Mouse (Mus musculus) megakaryocyte, embryonic 14.5 days (primary cell): ENCODE results near the gene Gm49322. TPM values are rescaled to one million over a fixed set of nuclear protein-coding genes. Genes with fewer than 3 reads are reported as not detected.

Source experiments
- H3K27me3 ChIP-seq: replicated peaks from 2 replicates; pipeline ENCODE3; 2012; ENCODE audit warnings: inconsistent platforms
- H3K36me3 ChIP-seq: replicated peaks from 2 replicates; pipeline ENCODE3; 2012; ENCODE audit warnings: low read length, inconsistent platforms, mixed read lengths
- H3K4me1 ChIP-seq: 2 replicates; pipeline ENCODE4 v1.6.1; 2012; ENCODE audit warnings: inconsistent platforms
- H3K4me3 ChIP-seq: replicated peaks from 2 replicates; pipeline ENCODE3; 2012; ENCODE audit warnings: moderate library complexity, mild to moderate bottlenecking, inconsistent platforms
- H3K9me3 ChIP-seq: 2 replicates; pipeline ENCODE4 v1.6.1; 2012; ENCODE audit warnings: inconsistent platforms
- FLI1 ChIP-seq: IDR thresholded peaks from 2 replicates; pipeline ENCODE4 v1.6.1; 2012; ENCODE audit warnings: low read length, inconsistent platforms, mixed read lengths
- GATA1 ChIP-seq: IDR thresholded peaks from 3 replicates; pipeline ENCODE4 v1.6.1; 2012; ENCODE audit warnings: mixed read lengths, low read length, inconsistent platforms, borderline replicate concordance
- polyA plus RNA-seq: library from polyadenylated mRNA; stranded (reverse); fragments of >175 nt; gene quantifications from 2 replicates; pipeline ENCODE4 v1.2.3, GENCODE M21; 2012; ENCODE audit warnings: low replicate concordance; ENCODE audit not compliant: insufficient read depth

Gene Gm49322
- polyA plus RNA-seq, 1 experiment = not detected

- Histone ChIP-seq H3K4me3 (peak overlapping the region; percentile 77), H3K27me3 (no peaks in the 10 kb centered on the region), H3K4me1 (peaks cover 81% of the 10 kb centered on the region), H3K9me3 (no peaks in the 10 kb centered on the region), H3K36me3 (peaks cover 71% of the 10 kb centered on the region)
- TF ChIP-seq FLI1 (no peak), GATA1 (no peak)
Observed at GRCm38 (mm10) chr10:80610116-80610785, 4.4 kb downstream of the Gm49322 start.

GRCm38 (mm10) chr10:80611024-80611423 is 5.2 kb downstream of the Gm49322 start:
- Histone ChIP-seq H3K27me3 (no peaks in the 10 kb centered on the region), H3K4me3 (peak overlapping the region; percentile 77), H3K9me3 (no peaks in the 10 kb centered on the region), H3K36me3 (peaks cover 76% of the 10 kb centered on the region), H3K4me1 (peaks cover 84% of the 10 kb centered on the region)
- TF ChIP-seq FLI1 = no peak
- no peak for TF ChIP-seq GATA1

GRCm38 (mm10) chr10:80611905-80612304 is 6.1 kb downstream of the Gm49322 start:
- H3K9me3 ChIP-seq = no peaks in the 10 kb centered on the region
- H3K4me1 ChIP-seq = peaks cover 82% of the 10 kb centered on the region
- peaks cover 72% of the 10 kb centered on the region for H3K36me3 ChIP-seq
- no peak overlapping the region for H3K4me3 ChIP-seq
- TF ChIP-seq FLI1 (no peak), GATA1 (no peak)
- H3K27me3 ChIP-seq = no peaks in the 10 kb centered on the region

GRCm38 (mm10) chr10:80613821-80614220 is 8.0 kb downstream of the Gm49322 start:
- Histone ChIP-seq H3K27me3 (no peaks in the 10 kb centered on the region), H3K4me1 (peaks cover 77% of the 10 kb centered on the region), H3K4me3 (no peak overlapping the region), H3K9me3 (no peaks in the 10 kb centered on the region), H3K36me3 (peaks cover 56% of the 10 kb centered on the region)
- no peak for TF ChIP-seq GATA1
- no peak for TF ChIP-seq FLI1

GRCm38 (mm10) chr10:80614351-80614750 is 8.5 kb downstream of the Gm49322 start:
- TF ChIP-seq GATA1 = no peak
- no peak for TF ChIP-seq FLI1
- no peaks in the 10 kb centered on the region for H3K27me3 ChIP-seq
- H3K4me1 ChIP-seq = peaks cover 73% of the 10 kb centered on the region
- H3K4me3 ChIP-seq = no peak overlapping the region
- peaks cover 50% of the 10 kb centered on the region for H3K36me3 ChIP-seq
- no peaks in the 10 kb centered on the region for H3K9me3 ChIP-seq

GRCm38 (mm10) chr10:80618181-80618580 is 12.4 kb downstream of the Gm49322 start:
- Histone ChIP-seq H3K4me1 (peaks cover 64% of the 10 kb centered on the region), H3K9me3 (no peaks in the 10 kb centered on the region), H3K27me3 (no peaks in the 10 kb centered on the region), H3K4me3 (peak overlapping the region; percentile 56), H3K36me3 (peaks cover 35% of the 10 kb centered on the region)
- TF ChIP-seq FLI1 (no peak), GATA1 (no peak)

GRCm38 (mm10) chr10:80619465-80620244 is 13.8 kb downstream of the Gm49322 start:
- no peak for TF ChIP-seq GATA1
- no peak for TF ChIP-seq FLI1
- Histone ChIP-seq H3K4me1 (peaks cover 70% of the 10 kb centered on the region), H3K36me3 (peaks cover 29% of the 10 kb centered on the region), H3K9me3 (no peaks in the 10 kb centered on the region), H3K27me3 (no peaks in the 10 kb centered on the region), H3K4me3 (no peak overlapping the region)

- H3K9me3 ChIP-seq = no peaks in the 10 kb centered on the region
- no peak for TF ChIP-seq FLI1
- TF ChIP-seq GATA1 = no peak
- H3K4me3 ChIP-seq = no peak overlapping the region
- H3K36me3 ChIP-seq = peaks cover 29% of the 10 kb centered on the region
- H3K27me3 ChIP-seq = no peaks in the 10 kb centered on the region
- H3K4me1 ChIP-seq = peaks cover 72% of the 10 kb centered on the region
Observed at GRCm38 (mm10) chr10:80620365-80620764, 14.5 kb downstream of the Gm49322 start.

GRCm38 (mm10) chr10:80620796-80621689 is 15.2 kb downstream of the Gm49322 start:
- Histone ChIP-seq H3K4me1 (peaks cover 75% of the 10 kb centered on the region), H3K9me3 (no peaks in the 10 kb centered on the region), H3K36me3 (peaks cover 29% of the 10 kb centered on the region), H3K4me3 (peak overlapping the region; percentile 100), H3K27me3 (no peaks in the 10 kb centered on the region)
- TF ChIP-seq GATA1 = no peak
- TF ChIP-seq FLI1 = no peak
